Mouse (Mus musculus): ENCODE data around the gene Foxn3. TPM values are rescaled to one million over a fixed set of nuclear protein-coding genes. Genes with fewer than 3 reads are reported as not detected.

The Foxn3 gene
- polyA plus RNA-seq, 1 experiment from 2014 or later = 51.9 TPM

DNA sequence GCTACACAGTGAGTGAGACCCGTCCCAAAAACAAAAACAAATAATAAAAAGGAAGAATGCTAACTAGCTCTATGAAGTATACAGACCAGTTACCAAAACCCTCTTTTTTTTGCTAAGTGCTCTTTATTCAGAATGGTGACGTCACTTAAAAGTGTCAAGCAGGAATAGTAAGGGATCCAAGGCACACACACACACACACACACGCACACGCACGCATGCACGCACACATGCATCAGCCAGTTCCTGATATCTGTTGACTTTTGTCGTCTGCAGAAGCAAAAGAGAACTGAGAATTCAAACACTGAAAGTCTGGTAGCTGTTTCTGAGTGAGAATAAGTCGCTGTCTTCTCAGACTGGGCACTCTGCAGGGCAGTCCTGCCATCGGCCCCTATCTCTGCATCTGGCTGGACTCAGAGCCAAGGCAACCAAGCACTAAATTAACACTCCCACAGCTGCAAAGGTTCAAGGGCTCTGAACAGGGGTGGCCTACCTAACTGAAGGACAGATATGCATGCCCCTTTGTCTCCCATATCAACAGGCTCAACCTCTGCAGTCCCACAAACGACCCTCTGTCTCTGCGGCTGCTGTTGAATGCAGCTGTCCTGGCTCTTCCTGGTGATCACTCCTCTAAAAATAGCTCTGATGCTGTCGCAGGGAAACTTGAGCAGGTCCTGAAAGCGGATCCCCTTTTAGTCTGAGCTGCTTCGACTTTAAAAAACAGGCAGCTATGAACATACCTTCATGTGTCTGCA is 257.4 kb downstream of the Foxn3 start:
- H3K4me1 ChIP-seq = peaks cover 40% of the 10 kb centered on the region
- peak overlapping the region; percentile 64 for H3K9ac ChIP-seq
- no peaks in the 10 kb centered on the region for H3K9me3 ChIP-seq
- peak overlapping the region; percentile 92 for H3K27ac ChIP-seq (replicated peaks)
- H3K4me3 ChIP-seq = peak overlapping the region; percentile 21
- 31% methylated on average over 14 of the region's 14 CpGs for WGBS
- no peaks in the 10 kb centered on the region for H3K27me3 ChIP-seq (replicated peaks)
- no peak for ATAC-seq (ENCODE audit: extremely low read depth, insufficient number of reproducible peaks, low FRiP score, low TSS enrichment)
- H3K4me2 ChIP-seq = peak overlapping the region; percentile 64
- no peaks in the 10 kb centered on the region for H3K36me3 ChIP-seq

- H3K4me3 ChIP-seq = no peak overlapping the region
- no peak for ATAC-seq (ENCODE audit: extremely low read depth, insufficient number of reproducible peaks, low FRiP score, low TSS enrichment)
- H3K9me3 ChIP-seq = no peaks in the 10 kb centered on the region
- peak overlapping the region; percentile 92 for H3K27ac ChIP-seq (replicated peaks)
- H3K27me3 ChIP-seq (replicated peaks) = no peaks in the 10 kb centered on the region
- no peaks in the 10 kb centered on the region for H3K36me3 ChIP-seq
- 54% methylated on average over 2 of the region's 2 CpGs for WGBS
- peak overlapping the region; percentile 64; the same call in 1 of the 2 replicates for H3K9ac ChIP-seq
- H3K4me1 ChIP-seq = peaks cover 43% of the 10 kb centered on the region
- no peak overlapping the region for H3K4me2 ChIP-seq
Observed at GRCm38 (mm10) chr12:99305324-99305723, 258.1 kb downstream of the Foxn3 start.

DNA sequence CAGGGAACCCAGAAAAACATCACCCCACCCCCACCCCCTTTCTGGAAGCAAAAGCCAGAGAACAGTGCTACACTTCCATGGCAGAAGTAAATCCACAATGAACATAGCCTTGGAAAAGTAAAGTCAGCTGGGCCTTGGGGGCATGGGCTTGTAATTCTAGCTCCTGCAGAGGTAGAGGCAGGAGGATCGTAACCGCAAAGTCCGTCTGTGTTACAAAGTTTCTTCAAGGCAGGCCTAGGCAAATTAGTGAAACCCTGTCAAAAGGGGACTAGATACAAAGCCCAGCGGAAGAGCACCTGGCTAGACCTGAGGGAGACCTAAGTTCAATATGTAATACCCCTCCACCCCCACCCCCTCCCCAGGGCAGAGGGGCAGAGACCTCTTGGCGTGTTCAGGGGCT is 259.3 kb downstream of the Foxn3 start:
- Histone ChIP-seq H3K9ac (no peak overlapping the region), H3K4me1 (peaks cover 56% of the 10 kb centered on the region), H3K27me3 (replicated peaks) (no peaks in the 10 kb centered on the region), H3K4me2 (no peak overlapping the region), H3K4me3 (no peak overlapping the region), H3K36me3 (no peaks in the 10 kb centered on the region), H3K9me3 (no peaks in the 10 kb centered on the region), H3K27ac (replicated peaks) (no peak overlapping the region)
- no peak for ATAC-seq (ENCODE audit: extremely low read depth, insufficient number of reproducible peaks, low FRiP score, low TSS enrichment)
- 87% methylated on average over 5 of the region's 5 CpGs for WGBS

GRCm38 (mm10) chr12:99303581-99303980 is 259.8 kb downstream of the Foxn3 start:
- Histone ChIP-seq H3K9ac (no peak overlapping the region), H3K4me3 (no peak overlapping the region), H3K27ac (replicated peaks) (no peak overlapping the region), H3K27me3 (replicated peaks) (no peaks in the 10 kb centered on the region), H3K4me1 (peaks cover 60% of the 10 kb centered on the region), H3K36me3 (no peaks in the 10 kb centered on the region), H3K9me3 (no peaks in the 10 kb centered on the region), H3K4me2 (no peak overlapping the region)
- ATAC-seq (ENCODE audit: extremely low read depth, insufficient number of reproducible peaks, low FRiP score, low TSS enrichment) = no peak
- WGBS = 52% methylated on average over 6 of the region's 6 CpGs

DNA sequence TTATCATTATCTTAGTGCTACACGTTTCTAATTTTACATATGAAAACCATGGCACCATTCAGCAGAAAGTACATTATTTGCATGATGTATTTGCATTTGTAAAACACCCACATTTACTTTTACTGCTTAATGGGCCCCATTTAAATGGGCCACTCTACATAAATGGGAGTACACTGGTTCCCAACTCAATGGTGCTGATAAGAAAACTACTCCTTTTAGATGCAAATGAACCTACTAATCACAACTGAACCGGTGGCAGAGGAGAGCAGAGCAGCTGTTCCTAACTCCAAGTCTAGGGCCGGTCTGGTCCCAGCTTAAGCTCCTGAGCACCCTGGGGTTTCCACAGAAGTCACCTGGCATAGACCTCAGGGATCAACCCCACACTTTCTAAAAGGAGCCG is 263.5 kb downstream of the Foxn3 start:
- no peak for ATAC-seq (ENCODE audit: extremely low read depth, insufficient number of reproducible peaks, low FRiP score, low TSS enrichment)
- Histone ChIP-seq H3K27ac (replicated peaks) (no peak overlapping the region), H3K4me2 (no peak overlapping the region), H3K9ac (no peak overlapping the region), H3K27me3 (replicated peaks) (no peaks in the 10 kb centered on the region), H3K4me1 (peaks cover 60% of the 10 kb centered on the region), H3K4me3 (no peak overlapping the region), H3K36me3 (no peaks in the 10 kb centered on the region), H3K9me3 (no peaks in the 10 kb centered on the region)
- WGBS = 42% methylated on average over 4 of the region's 4 CpGs

- no peaks in the 10 kb centered on the region for H3K27me3 ChIP-seq (replicated peaks)
- 42% methylated on average over 12 of the region's 12 CpGs for WGBS
- no peak overlapping the region for H3K4me2 ChIP-seq
- no peaks in the 10 kb centered on the region for H3K9me3 ChIP-seq
- H3K4me1 ChIP-seq = peaks cover 64% of the 10 kb centered on the region
- no peak for ATAC-seq (ENCODE audit: extremely low read depth, insufficient number of reproducible peaks, low FRiP score, low TSS enrichment)
- no peak overlapping the region for H3K27ac ChIP-seq (replicated peaks)
- H3K36me3 ChIP-seq = no peaks in the 10 kb centered on the region
- peak overlapping the region; percentile 21; the same call in 1 of the 2 replicates for H3K9ac ChIP-seq
- no peak overlapping the region for H3K4me3 ChIP-seq
Observed at GRCm38 (mm10) chr12:99298851-99299600, 264.4 kb downstream of the Foxn3 start.

- Histone ChIP-seq H3K9me3 (no peaks in the 10 kb centered on the region), H3K36me3 (no peaks in the 10 kb centered on the region), H3K4me1 (peaks cover 64% of the 10 kb centered on the region), H3K4me3 (no peak overlapping the region), H3K4me2 (no peak overlapping the region), H3K27me3 (replicated peaks) (no peaks in the 10 kb centered on the region), H3K27ac (replicated peaks) (no peak overlapping the region), H3K9ac (no peak overlapping the region)
- 66% methylated on average over 6 of the region's 6 CpGs for WGBS
- no peak for ATAC-seq (ENCODE audit: extremely low read depth, insufficient number of reproducible peaks, low FRiP score, low TSS enrichment)
Observed at GRCm38 (mm10) chr12:99298242-99298641, 265.1 kb downstream of the Foxn3 start.

- H3K9ac ChIP-seq = no peak overlapping the region
- no peaks in the 10 kb centered on the region for H3K27me3 ChIP-seq (replicated peaks)
- 75% methylated on average over 2 of the region's 2 CpGs for WGBS
- no peak overlapping the region for H3K4me3 ChIP-seq
- H3K27ac ChIP-seq (replicated peaks) = no peak overlapping the region
- ATAC-seq (ENCODE audit: extremely low read depth, insufficient number of reproducible peaks, low FRiP score, low TSS enrichment) = no peak
- no peak overlapping the region for H3K4me2 ChIP-seq
- H3K36me3 ChIP-seq = no peaks in the 10 kb centered on the region
- no peaks in the 10 kb centered on the region for H3K9me3 ChIP-seq
- H3K4me1 ChIP-seq = peaks cover 68% of the 10 kb centered on the region
Observed at GRCm38 (mm10) chr12:99297792-99298191, 265.6 kb downstream of the Foxn3 start.

- H3K4me1 ChIP-seq = peaks cover 62% of the 10 kb centered on the region
- peak overlapping the region; percentile 38; the same call in 1 of the 2 replicates for H3K4me2 ChIP-seq
- ATAC-seq (ENCODE audit: extremely low read depth, insufficient number of reproducible peaks, low FRiP score, low TSS enrichment) = no peak
- H3K4me3 ChIP-seq = no peak overlapping the region
- 72% methylated on average over 7 of the region's 7 CpGs for WGBS
- peak overlapping the region; percentile 40; the same call in 1 of the 2 replicates for H3K9ac ChIP-seq
- no peaks in the 10 kb centered on the region for H3K9me3 ChIP-seq
- peaks cover 11% of the 10 kb centered on the region for H3K36me3 ChIP-seq
- no peaks in the 10 kb centered on the region for H3K27me3 ChIP-seq (replicated peaks)
- H3K27ac ChIP-seq (replicated peaks) = peak overlapping the region; percentile 76; the same call in 1 of the 2 replicates
Observed at GRCm38 (mm10) chr12:99293532-99293931, 269.9 kb downstream of the Foxn3 start.

- no peak for ATAC-seq (ENCODE audit: extremely low read depth, insufficient number of reproducible peaks, low FRiP score, low TSS enrichment)
- WGBS = 75% methylated on average over 6 of the region's 6 CpGs
Observed at GRCm38 (mm10) chr12:99292152-99292551, 271.2 kb downstream of the Foxn3 start.

DNA sequence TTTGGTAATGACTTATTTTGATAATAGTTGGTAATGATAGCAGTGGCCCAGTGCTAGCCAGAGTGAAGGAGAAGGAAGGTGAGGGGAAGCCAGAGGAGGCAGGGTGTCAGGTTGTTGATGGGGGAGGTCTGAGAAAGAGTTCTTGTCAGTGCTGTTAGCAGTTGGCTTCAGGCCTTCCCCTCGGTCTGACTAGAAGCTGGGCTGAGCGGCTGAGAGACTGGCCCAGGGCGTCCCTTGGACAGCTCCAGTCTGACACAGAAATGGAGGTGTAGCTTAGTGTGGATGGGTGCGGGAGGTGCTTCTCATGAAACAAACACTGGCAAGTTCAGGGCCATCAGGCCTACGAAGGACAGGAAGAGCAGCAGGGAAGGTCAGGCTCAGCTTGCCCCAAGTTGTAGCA is 276.3 kb downstream of the Foxn3 start:
- no peak for ATAC-seq (ENCODE audit: extremely low read depth, insufficient number of reproducible peaks, low FRiP score, low TSS enrichment)
- Histone ChIP-seq H3K4me3 (no peak overlapping the region), H3K4me1 (peaks cover 60% of the 10 kb centered on the region), H3K36me3 (peaks cover 11% of the 10 kb centered on the region), H3K27me3 (replicated peaks) (no peaks in the 10 kb centered on the region), H3K9ac (peak overlapping the region; percentile 21; the same call in 1 of the 2 replicates), H3K9me3 (no peaks in the 10 kb centered on the region), H3K4me2 (no peak overlapping the region), H3K27ac (replicated peaks) (no peak overlapping the region)
- WGBS = 39% methylated on average over 5 of the region's 5 CpGs

More at GRCm38 (mm10) chr12:99292152-99292551, 271.2 kb downstream of the Foxn3 start:
- no peaks in the 10 kb centered on the region for H3K9me3 ChIP-seq
- no peaks in the 10 kb centered on the region for H3K27me3 ChIP-seq (replicated peaks)
- peaks cover 56% of the 10 kb centered on the region for H3K4me1 ChIP-seq
- no peak overlapping the region for H3K9ac ChIP-seq
- H3K4me3 ChIP-seq = no peak overlapping the region
- H3K36me3 ChIP-seq = peaks cover 11% of the 10 kb centered on the region
- H3K4me2 ChIP-seq = no peak overlapping the region
- no peak overlapping the region for H3K27ac ChIP-seq (replicated peaks)
